Mouse (Mus musculus) testis, postnatal 14 days (tissue): ENCODE results near the gene Grin1.
A peak's percentile ranks its signal among the peaks of the same experiment; 100 is the strongest.

ENCODE experiments used
- DNase-seq: peaks from one replicate; pipeline ENCODE4 v3.0.0; 2021; ENCODE audit warnings: low spot score

Gene Grin1

DNA sequence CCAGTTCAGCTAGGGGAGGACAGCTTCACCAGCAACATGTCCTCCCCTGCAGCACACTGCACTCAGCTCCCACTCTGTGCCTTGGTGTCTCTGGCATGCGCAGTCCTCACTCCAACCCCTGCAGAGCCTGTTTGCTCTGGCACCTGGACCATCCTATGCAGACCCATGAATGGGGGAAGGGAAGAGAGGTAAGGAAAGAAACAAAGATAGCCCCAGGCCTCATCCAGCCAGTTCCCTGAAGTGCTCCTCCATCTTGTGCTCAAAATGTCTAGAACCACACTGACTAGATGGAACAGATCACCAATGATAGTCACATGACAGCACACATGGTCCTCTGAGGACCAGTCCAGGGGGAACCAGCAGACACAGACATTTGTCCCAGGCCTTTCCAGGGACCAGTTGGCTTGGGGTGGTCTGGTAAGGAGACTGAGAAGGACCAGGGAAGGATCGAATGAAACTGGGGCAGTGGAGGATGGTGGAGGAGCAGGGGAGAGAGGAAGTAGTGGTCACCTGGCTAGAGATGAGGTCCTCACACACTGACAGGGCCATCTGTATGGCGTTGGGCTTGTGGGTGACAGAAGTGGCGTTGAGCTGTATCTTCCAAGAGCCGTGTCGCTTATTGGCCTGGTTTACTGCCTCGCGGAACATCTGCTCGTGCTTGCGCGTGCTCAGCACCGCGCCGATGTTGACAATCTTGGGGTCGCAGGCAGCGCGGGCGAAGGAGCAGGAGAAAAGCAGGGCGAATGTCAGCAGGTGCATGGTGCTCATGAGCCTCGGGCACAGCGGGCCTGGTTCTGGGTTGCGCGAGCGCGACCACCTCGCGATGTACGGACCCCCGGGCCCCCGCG is 644 bp downstream of the Grin1 start:
- DNase-seq: no peak

DNA sequence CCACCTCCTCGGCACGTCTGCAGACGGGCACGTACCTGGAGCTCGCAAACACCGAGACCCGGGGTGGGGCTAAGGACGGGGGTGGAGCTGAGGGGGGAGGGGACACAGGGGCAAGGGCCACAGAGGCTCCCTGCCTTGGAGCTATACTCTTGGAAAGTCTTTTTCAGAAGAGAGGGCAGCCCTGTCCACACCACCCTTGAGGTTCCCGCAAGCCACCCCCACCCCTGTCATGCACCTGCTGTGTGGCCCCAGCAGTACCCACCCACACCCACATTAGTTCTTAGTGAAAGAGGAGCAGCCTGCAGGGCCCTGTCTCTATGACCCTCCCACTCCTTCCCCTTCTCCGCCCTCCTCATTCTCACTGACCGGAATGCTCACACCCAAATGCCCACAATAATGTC is 7.5 kb downstream of the Grin1 start:
- DNase-seq: no peak

GRCm38 (mm10) chr2:25310969-25311368 is 8.0 kb downstream of the Grin1 start:
- DNase-seq: no peak

- no peak for DNase-seq
Observed at GRCm38 (mm10) chr2:25310180-25310579, 8.8 kb downstream of the Grin1 start.

DNA sequence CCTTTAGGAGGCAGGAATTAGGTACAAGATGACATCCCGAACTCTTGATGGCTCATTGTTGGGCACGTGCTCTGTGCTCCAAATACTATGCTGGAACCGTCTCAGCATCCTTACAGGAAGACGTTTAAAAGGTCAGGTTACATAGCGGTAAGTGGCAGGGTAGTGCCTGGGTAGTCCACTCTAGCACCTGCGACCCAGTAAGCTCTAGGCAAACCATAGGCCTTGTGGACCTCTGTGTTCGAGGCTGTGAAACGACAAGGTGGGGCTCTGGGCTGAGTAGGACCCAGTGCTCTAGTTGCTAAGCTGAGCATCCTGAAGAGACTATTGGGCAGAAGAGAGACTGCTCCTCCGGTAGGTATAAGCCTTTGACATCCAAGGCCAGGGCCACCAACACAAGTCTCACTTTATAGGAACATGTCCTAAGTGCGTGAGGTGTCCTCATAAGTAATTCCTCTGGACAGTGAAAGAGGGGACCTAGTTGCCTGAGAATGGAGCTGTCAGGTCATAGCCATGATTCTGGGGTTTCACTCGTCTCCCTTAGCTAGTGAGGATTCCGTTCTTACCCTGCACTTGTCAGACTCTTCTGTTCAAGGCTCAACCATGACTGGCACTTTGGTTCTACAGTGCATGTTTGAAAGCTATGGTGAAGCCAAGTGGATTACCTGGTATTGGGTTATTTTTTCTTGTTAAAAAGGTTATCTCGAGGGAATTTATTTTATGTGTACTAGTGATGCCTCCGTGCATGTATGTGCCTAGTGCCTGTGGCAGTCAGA is 13.2 kb downstream of the Grin1 start:
- no peak for DNase-seq

DNA sequence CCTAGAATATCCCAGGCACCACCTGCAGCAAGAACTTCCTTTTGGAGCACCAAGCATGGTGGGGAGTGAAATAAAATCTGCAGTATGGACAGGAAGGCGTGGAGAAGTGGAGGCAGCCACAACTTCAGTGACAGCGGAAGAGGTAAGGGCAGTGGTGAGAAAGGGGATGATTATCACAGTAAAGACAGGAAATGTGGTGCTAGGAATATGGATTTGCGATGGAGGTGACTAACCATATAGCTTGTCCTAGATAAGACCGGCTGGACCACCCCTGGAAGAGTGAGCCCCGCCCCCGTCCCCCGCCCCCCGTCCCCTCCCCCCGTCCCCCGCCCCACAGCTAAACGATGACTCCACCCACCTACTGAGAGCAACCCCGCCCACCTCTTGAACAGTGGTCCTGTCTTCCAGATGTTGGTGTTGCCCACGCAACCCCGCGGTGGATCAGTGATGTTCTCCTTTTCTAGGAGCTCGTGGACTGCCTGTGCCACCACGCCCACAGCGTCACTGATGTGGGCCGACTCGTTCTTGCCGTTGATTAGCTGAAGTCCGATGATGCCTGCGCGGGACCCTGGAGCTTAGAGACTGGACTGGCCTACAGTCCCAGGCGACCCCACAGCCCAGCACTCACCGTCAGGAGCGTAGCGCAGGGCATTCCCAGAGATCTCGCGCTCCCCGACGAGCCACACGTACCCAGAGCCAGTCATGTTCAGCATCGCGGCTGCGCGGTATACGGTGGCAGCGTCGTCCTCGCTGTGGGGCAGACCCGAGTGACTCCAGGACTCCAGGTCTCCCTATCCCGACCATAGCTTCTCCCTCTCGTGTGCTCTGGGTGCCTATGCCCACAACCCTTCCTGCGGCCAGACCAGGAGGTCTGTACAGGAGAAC is 14.1 kb downstream of the Grin1 start:
- DNase-seq: no peak

DNA sequence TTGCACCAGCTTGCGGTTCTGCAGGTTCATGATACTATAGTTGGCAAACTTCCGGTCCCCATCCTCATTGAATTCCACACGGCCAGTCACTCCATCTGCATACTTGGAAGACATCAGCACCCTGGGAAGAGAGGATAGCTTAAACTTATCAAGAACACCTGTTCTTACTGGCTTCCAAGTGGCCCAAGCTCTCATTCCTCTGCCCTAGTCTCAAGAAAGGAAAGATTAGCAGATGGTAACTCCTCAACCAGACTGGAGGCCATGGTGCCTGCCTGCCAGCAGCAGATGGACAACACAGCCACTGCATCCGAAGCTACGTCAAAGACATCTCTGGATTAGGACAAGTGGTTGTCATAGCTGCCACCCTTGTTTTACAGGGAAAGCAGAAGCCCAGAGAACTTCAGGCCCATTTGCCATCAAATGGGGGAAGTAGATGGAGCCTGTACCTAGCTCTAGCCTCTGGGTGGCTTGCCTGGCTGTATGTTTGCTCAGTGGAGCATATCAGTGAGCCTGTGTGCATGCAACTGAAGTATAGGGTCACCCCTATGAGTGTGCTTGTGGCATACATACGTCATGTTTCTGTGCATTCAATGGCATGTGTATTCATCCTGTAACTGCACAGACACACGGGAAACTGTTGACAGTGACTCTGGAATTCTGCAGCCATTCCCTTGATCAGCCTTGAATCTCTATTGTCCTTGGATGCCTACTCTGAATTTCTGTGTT is 14.9 kb downstream of the Grin1 start:
- DNase-seq: no peak

DNA sequence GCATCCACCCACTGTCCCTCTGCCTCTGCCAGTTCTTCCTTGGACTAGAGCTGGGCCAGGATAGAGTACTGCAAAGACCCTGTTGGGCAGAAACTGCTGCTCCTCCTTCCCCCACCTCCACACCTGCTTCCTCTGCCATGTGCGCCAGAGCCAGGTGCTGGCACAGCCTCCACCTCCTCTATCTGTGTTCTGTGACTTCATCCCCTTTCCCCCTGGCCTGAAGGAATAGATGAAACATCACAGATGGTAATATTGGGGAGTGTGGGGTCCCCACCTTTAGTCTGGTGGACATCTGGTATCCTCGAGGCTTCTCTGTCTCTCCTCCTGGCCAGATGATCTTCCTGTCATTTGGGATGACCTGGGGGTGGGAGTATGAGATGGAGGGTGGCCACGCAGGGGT is 15.5 kb downstream of the Grin1 start:
- DNase-seq: no peak

DNA sequence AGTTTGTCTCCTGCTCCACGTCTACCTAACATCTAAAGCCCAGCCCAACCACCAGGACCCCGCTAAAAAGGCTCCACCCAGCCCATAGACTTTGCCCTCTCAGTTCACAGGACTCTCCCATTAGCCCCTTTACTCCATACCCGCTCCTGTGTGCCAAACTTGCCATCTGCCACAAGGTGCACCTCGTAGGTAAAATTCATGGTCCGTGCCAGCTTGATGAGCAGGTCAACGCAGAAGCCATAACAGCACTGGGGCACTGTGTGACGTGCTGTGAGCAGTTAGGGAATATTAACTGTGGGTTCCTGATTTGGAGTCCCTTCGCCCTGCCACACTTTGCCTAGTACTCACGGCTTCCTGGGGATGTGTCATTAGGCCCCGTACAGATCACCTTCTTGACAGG is 20.9 kb downstream of the Grin1 start:
- no peak for DNase-seq

GRCm38 (mm10) chr2:25297093-25297492 is 21.9 kb downstream of the Grin1 start:
- no peak for DNase-seq

GRCm38 (mm10) chr2:25293706-25294105 is 25.3 kb downstream of the Grin1 start:
- DNase-seq: no peak

GRCm38 (mm10) chr2:25292856-25293255 is 26.1 kb downstream of the Grin1 start:
- DNase-seq: peak; percentile 60

GRCm38 (mm10) chr2:25292054-25292544 is 26.9 kb downstream of the Grin1 start:
- DNase-seq: no peak

DNA sequence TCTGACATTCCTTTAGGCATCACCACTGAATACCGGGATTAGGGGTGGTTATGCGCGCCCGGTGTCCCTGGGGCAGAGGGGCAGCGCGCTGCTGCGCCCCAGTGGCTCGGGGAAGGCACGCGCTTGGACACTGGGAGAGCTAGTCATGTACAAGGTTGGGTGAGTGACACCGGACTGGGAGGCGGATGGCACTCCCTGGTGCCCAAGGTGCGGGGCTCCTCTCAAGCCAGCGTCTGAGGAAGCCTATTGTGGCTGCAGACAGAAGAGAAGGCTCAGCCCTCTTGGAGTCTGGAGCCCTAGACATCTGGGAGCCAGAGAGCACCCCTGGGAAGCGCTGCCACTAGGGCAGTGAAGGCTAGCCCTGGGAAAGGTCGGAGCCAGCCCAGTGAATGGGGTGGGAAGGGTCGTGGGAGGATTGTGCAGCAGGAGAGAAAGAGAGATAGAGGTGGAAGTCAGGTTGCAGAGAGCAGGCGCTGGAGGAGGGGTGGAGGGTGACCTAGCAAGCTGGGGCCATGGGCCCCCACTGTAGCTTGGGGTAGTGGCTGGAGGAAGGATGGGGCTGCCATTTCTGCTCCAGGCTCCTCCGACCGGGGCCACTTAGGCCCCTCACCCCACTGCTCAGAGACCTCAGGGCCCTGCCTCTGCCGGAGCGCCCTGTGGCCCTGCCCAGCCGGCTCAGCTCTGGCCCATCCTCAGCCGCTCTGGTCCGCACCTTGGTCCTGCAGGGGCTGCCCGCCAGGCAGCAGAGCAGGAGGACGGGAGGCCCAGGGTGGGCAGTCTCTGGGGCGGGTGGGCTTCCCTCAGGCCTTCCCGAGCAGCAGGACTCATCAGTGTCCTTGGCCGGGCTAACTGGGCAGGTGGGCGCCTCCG is 27.6 kb downstream of the Grin1 start:
- no peak for DNase-seq

DNA sequence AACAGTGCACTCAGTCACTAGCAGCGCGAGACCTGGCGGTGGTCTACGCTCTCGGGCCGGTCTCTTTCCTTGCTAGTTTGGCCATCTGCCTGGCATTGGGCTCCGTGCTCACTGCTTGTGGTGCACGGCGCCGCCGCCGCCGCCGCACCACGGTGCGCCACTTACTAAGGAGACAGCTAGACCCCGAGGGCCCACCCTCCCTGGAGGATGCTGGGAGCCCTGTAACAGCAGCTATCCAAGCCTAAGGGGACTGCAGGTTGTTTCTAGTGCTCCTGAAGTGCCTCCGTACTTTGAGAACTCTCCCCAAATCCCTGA is 28.2 kb downstream of the Grin1 start:
- no peak for DNase-seq

DNA sequence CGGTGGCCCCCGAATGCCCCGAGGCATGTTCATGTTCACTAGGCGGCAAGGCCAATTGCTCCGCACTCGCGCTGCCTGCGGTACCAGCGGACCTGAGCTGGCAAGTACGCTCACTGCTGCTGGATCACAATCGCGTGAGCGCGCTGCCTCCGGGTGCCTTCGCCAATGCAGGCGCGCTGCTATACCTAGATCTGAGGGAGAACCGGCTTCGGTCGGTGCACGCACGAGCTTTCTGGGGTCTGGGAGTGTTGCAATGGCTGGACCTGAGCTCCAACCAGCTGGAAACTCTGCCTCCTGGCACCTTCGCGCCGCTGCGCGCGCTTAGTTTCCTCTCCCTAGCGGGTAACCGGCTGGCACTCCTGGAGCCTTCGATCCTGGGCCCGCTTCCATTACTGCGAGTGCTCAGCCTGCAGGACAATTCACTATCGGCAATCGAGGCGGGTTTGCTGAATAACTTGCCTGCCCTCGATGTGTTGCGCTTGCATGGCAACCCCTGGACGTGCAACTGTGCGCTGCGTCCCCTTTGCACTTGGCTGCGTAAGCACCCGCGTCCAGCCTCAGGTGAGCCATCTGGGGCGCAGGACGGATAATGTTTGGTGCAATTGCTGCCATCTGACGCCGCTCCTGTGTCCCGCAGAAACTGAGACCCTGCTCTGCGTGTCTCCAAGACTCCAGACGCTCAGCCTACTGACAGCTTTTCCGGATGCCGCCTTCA is 28.7 kb downstream of the Grin1 start:
- no peak for DNase-seq

DNA sequence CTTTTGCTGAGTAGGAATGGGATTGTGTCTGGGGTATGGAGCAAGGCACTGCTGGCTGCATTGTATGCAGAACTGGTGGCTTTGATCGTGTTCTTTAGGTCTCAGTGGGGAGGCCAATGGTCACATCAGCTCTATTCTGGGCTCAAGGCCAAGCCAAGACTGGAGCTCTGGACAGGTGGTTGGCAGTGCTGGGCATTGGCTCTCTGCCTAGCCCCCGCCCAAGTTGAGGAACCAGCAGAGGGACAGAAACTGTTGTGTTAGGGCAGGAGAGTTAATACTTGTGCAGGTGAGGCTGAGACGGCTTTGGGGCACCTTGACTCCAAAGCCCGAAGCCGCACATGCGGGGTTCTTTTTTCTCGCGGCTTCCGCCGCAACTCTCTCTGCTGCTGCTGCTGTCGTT is 29.3 kb downstream of the Grin1 start, which contains the start of gene Lrrc26:
Gene Lrrc26 (plus strand): TSS at position 265 of the 400 bp plus-strand sequence.
- no peak for DNase-seq

DNA sequence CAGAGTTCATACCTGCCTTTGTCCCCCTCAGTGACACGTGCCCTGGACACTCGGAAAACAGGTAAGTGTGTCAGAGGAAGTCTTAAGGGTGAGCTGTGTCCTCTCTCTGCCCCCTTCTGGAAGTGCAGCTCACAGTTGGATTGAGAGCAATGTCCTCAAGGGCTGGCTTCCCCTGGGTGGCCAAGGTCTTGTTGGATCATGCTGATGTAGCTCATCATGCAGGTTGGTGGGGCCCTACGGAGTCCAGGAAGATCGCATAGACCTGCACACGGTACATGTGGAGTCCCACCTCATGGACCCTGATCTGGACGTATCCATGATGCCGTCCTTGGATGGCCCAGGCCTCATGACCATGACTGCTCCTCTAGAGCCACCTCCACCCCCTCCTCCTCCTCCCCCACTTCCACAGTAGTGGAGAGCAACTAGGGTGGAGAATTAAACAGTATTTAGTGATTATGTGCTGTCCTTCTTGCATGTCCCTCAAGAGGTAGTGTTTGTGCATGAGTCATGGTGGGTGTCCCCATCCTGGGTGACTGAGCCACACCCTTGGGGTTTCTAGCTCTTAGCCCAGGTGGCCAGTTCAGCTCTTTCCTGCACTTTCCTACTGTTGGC is 30.1 kb downstream of the Grin1 start:
- no peak for DNase-seq

DNA sequence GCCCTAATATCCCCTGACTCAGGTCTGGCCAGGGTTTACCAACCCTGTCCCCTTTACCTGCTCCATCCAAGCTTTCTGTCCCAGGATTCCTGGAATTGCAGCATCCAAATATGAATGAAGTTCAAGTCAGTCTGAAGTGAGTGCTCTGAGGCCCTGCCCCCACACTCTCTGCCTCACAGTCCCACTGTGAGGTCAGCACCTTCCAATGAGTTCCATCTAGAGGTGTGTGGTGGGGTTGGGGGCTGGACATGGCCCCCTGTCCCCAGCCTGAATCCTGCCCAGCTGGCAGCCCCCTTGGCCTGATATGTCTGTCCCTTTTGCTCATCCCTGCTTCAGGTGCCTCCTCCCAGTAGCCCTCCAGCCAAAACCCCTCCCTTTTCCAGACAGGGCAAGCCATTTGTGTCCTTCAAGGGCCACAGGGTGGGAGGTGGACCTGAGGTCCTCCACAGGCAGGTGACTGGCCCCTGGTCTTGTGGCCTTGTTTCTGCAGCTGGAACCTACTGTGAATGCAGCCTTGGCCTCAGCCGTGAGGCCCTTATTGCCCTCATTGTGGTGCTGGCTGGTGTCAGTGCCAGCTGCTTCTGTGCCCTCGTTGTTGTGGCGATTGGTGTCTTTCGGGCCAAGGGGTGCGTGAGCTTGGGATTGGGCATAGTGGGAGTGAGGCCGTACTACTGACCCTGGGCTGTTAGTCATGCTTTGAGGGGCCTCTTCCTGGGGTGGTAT is 30.9 kb downstream of the Grin1 start, which contains the start of gene Tmem210:
Gene Tmem210 (plus strand): TSS at position 219 of the 723 bp plus-strand sequence.
- no peak for DNase-seq
